ENCODE assay signal across 8 mouse cellular contexts in the genomic region with DNA sequence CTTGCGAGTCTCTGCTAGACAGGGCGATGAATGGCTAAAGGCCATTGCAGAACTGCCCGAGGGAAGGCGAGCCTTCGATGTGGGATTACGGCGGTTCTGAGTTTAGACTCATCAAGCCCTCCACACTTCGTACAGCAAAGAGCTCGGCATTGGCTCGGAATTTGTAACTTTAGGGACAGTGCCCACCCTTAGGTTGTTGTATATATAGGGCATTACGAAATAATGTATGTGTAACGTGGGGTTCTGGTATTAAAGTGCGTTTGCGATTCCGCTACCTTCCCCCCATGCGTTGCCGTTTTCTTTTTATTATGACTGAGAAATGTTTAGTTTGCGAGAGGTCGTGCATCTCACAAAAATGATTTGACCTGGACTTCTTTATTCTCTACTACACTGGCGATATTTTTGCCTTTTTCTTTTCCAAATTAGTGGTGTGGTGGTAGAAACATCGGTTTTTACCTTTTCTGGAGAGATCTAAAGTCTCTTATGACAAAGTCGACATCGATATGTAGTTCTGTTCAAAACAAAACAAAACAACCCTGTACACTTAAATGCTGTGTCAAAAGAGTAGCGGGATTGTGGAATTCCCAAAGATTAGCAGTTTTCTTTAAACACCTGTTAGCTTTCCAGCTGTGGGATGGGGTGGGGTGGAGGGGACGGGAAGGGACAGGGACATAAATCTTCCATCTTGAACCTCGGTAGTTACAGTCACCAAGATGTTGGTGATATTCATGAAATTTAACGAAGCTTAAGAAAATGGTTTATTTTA. TPM values are rescaled to one million over a fixed set of nuclear protein-coding genes. Genes with fewer than 3 reads are reported as not detected.
A peak's percentile ranks its signal among the peaks of the same experiment; 100 is the strongest.
DNase-seq lines count a peak whose midpoint lies in the region; ATAC-seq and TF ChIP-seq lines count a peak whose summit lies in the region.
"Not testable (repeated sequence)": the region's sequence is repeated elsewhere in the genome, so short reads cannot be mapped to it uniquely, and the experiment has no call there.

No protein-coding gene starts in this region.

- H3K9ac ChIP-seq in forebrain, embryonic 15.5 days (replicated peaks): peak overlapping the region; percentile 47
- peak overlapping the region; percentile 43 for H3K9ac ChIP-seq in hindbrain, embryonic 11.5 days (ENCODE audit: low read depth, low read length)
- H3K9ac ChIP-seq in kidney, embryonic 15.5 days: peak overlapping the region; percentile 37; the same call in 1 of the 2 replicates
- peak overlapping the region; percentile 83 for H3K9ac ChIP-seq in liver, embryonic 14.5 days (replicated peaks)
- H3K9ac ChIP-seq in midbrain, embryonic 14.5 days (replicated peaks; ENCODE audit: low read length): peak overlapping the region; percentile 42; the same call in 1 of the 2 replicates
- H3K9ac ChIP-seq in stomach, embryonic 15.5 days: not testable (repeated sequence)

- DNase-seq in G1E (ENCODE audit: low spot score); hindbrain, embryonic 11.5 days (ENCODE audit: low spot score); liver, embryonic 14.5 days (ENCODE audit: low read depth in 3 of 3, low spot score in 3 of 3); midbrain, embryonic 14.5 days: not testable (repeated sequence)

- ATAC-seq in G1E (ENCODE audit: extremely low read depth, insufficient number of reproducible peaks, low FRiP score, poor library complexity, severe bottlenecking); hindbrain, embryonic 11.5 days (ENCODE audit: low FRiP score); kidney, embryonic 15.5 days (replicated peaks; ENCODE audit: low FRiP score); midbrain, embryonic 14.5 days (ENCODE audit: low FRiP score, low TSS enrichment); stomach, embryonic 15.5 days (ENCODE audit: insufficient read depth, low FRiP score, low read depth): not testable (repeated sequence)
- peak; percentile 1; the same call in 1 of the 2 replicates for ATAC-seq in forebrain, embryonic 15.5 days (replicated peaks)
- ATAC-seq in liver, embryonic 14.5 days (ENCODE audit: insufficient read depth): peak; percentile 55; the same call in 1 of the 2 replicates

- H3K27me3 ChIP-seq in G1E (ENCODE audit: insufficient read depth, low read length); forebrain, embryonic 15.5 days; hindbrain, embryonic 11.5 days (ENCODE audit: control insufficient read depth, insufficient read depth, low read length); kidney, embryonic 15.5 days; liver, embryonic 14.5 days (ENCODE audit: control insufficient read depth, insufficient read depth, low read length); midbrain, embryonic 14.5 days (ENCODE audit: control insufficient read depth, insufficient read depth, low read length); stomach, embryonic 15.5 days (replicated peaks): not testable (repeated sequence)

- H3K4me2 ChIP-seq in forebrain, embryonic 15.5 days (replicated peaks): peak overlapping the region; percentile 61
- H3K4me2 ChIP-seq in hindbrain, embryonic 11.5 days (replicated peaks; ENCODE audit: low read depth, low read length): peak overlapping the region; percentile 50
- peak overlapping the region; percentile 69 for H3K4me2 ChIP-seq in kidney, embryonic 15.5 days
- peak overlapping the region; percentile 73 for H3K4me2 ChIP-seq in liver, embryonic 14.5 days (ENCODE audit: low read depth)
- H3K4me2 ChIP-seq in midbrain, embryonic 14.5 days (ENCODE audit: low read length): peak overlapping the region; percentile 74
- H3K4me2 ChIP-seq in stomach, embryonic 15.5 days: peak overlapping the region; percentile 61

- TF ChIP-seq POLR2A in cortical plate, adult 2 months (IDR thresholded peaks at IDR 0.05; ENCODE audit: extremely low read depth, insufficient read depth, low read length): not testable (repeated sequence)

- not testable (repeated sequence) for H3K36me3 ChIP-seq in G1E (replicated peaks); forebrain, embryonic 15.5 days; hindbrain, embryonic 11.5 days (ENCODE audit: control insufficient read depth, insufficient read depth, low read length); kidney, embryonic 15.5 days; liver, embryonic 14.5 days (replicated peaks; ENCODE audit: control insufficient read depth, insufficient read depth, low read depth); midbrain, embryonic 14.5 days (ENCODE audit: control insufficient read depth, insufficient read depth, low read length); stomach, embryonic 15.5 days

- H3K4me1 ChIP-seq in G1E (ENCODE audit: insufficient read depth, low read depth, low read length); cortical plate, adult 2 months (ENCODE audit: control insufficient read depth, insufficient read depth, low read length); forebrain, embryonic 15.5 days; hindbrain, embryonic 11.5 days (replicated peaks; ENCODE audit: control insufficient read depth, insufficient read depth, low read length); kidney, embryonic 15.5 days; liver, embryonic 14.5 days (replicated peaks; ENCODE audit: control insufficient read depth in 2 of 2, insufficient read depth in 2 of 2, low read length in 1 of 2); midbrain, embryonic 14.5 days (ENCODE audit: control insufficient read depth, insufficient read depth, low read length); stomach, embryonic 15.5 days: not testable (repeated sequence)

- H3K4me3 ChIP-seq in G1E (ENCODE audit: low read depth, low read length): peak overlapping the region; percentile 68
- H3K4me3 ChIP-seq in cortical plate, adult 2 months (ENCODE audit: insufficient read depth, low read length): peak overlapping the region; percentile 27; the same call in 1 of the 2 replicates
- peak overlapping the region; percentile 47 for H3K4me3 ChIP-seq in forebrain, embryonic 15.5 days
- H3K4me3 ChIP-seq in hindbrain, embryonic 11.5 days (ENCODE audit: low read depth, low read length): peak overlapping the region; percentile 36
- peak overlapping the region; percentile 46 for H3K4me3 ChIP-seq in kidney, embryonic 15.5 days (replicated peaks)
- peak overlapping the region; percentile 68 to 69 for H3K4me3 ChIP-seq in liver, embryonic 14.5 days (ENCODE audit: insufficient read depth in 1 of 2, low read depth in 2 of 2, low read length in 2 of 2)
- peak overlapping the region; percentile 40 for H3K4me3 ChIP-seq in midbrain, embryonic 14.5 days (replicated peaks; ENCODE audit: low read depth, low read length)
- peak overlapping the region; percentile 42 for H3K4me3 ChIP-seq in stomach, embryonic 15.5 days (replicated peaks)

- not testable (repeated sequence) for TF ChIP-seq CTCF in G1E (IDR thresholded peaks at IDR 0.05; ENCODE audit: low read depth, low read length); cortical plate, adult 2 months (IDR thresholded peaks at IDR 0.05; ENCODE audit: extremely low read depth, insufficient read depth, low read length); liver, embryonic 14.5 days (IDR thresholded peaks at IDR 0.05; ENCODE audit: low read depth)

- not testable (repeated sequence) for TF ChIP-seq EP300 in liver, embryonic 14.5 days (IDR thresholded peaks at IDR 0.05; ENCODE audit: low read depth)

- WGBS in forebrain, embryonic 15.5 days: 7% methylated on average over 16 of the region's 27 CpGs
- 14% methylated on average over 12 of the region's 27 CpGs for WGBS in hindbrain, embryonic 11.5 days
- WGBS in kidney, embryonic 15.5 days: 6% methylated on average over 15 of the region's 27 CpGs
- 3% methylated on average over 13 of the region's 27 CpGs for WGBS in liver, embryonic 14.5 days (ENCODE audit: insufficient replicate concordance)
- 12% methylated on average over 15 of the region's 27 CpGs for WGBS in midbrain, embryonic 14.5 days
- WGBS in stomach, embryonic 15.5 days: 4% methylated on average over 15 of the region's 27 CpGs

- not testable (repeated sequence) for H3K9me3 ChIP-seq in G1E (replicated peaks); forebrain, embryonic 15.5 days; hindbrain, embryonic 11.5 days (ENCODE audit: control insufficient read depth, low read length); kidney, embryonic 15.5 days (replicated peaks); liver, embryonic 14.5 days (ENCODE audit: control insufficient read depth, low read length); midbrain, embryonic 14.5 days (ENCODE audit: control insufficient read depth, low read length); stomach, embryonic 15.5 days

- not testable (repeated sequence) for H3K27ac ChIP-seq in cortical plate, adult 2 months (ENCODE audit: insufficient read depth, low read length); forebrain, embryonic 15.5 days (replicated peaks); hindbrain, embryonic 11.5 days (ENCODE audit: low read depth, low read length); kidney, embryonic 15.5 days; liver, embryonic 14.5 days; midbrain, embryonic 14.5 days (replicated peaks; ENCODE audit: low read depth, low read length); stomach, embryonic 15.5 days

RNA-seq across cellular contexts. Expression of a gene that starts 0.5 kb away (rescaled TPM):
- 8.9 and 10.2 TPM in 2 replicates for total RNA-seq in G1E (2014; fragmentation: Nextera tagmentation)
- 11.0 and 13.0 TPM in 2 replicates for total RNA-seq in G1E (2017)
- 0.18 and 0.24 TPM in 2 replicates for polyA plus RNA-seq in G1E (2012)
- 3.9 and 4.0 TPM in 2 replicates for polyA plus RNA-seq in cortical plate, adult 2 months (2012; rRNA removed)
- polyA plus RNA-seq in forebrain, embryonic 15.5 days (2015; fragmentation: Nextera tagmentation; extraction: Ambion mirVana): 4.0 and 5.9 TPM in 2 replicates
- polyA plus RNA-seq in hindbrain, embryonic 11.5 days (2014; fragmentation: Nextera tagmentation; extraction: Ambion mirVana): 2.7 and 3.7 TPM in 2 replicates
- 3.5 and 3.7 TPM in 2 replicates for polyA plus RNA-seq in kidney, embryonic 15.5 days (2015; fragmentation: Nextera tagmentation; extraction: Ambion mirVana)
- polyA plus RNA-seq in liver, embryonic 14.5 days (2012; rRNA removed): 1.1 and 1.8 TPM in 2 replicates
- 2.1 and 2.2 TPM in 2 replicates for polyA plus RNA-seq in liver, embryonic 14.5 days (2014; fragmentation: Nextera tagmentation; extraction: Ambion mirVana)
- polyA plus RNA-seq in midbrain, embryonic 14.5 days (2014; fragmentation: Nextera tagmentation; extraction: Ambion mirVana): 2.7 and 3.8 TPM in 2 replicates
- polyA plus RNA-seq in stomach, embryonic 15.5 days (2015; fragmentation: Nextera tagmentation; extraction: Ambion mirVana): 2.9 and 4.1 TPM in 2 replicates
